Mouse (Mus musculus) heart, postnatal 0 days (tissue): ENCODE results near the gene Taf5.

Source experiments
- CTCF ChIP-seq: IDR thresholded peaks from 2 replicates; pipeline ENCODE4 v1.5.1; 2016; ENCODE audit warnings: antibody characterized with exemption, control low read depth, low read depth
- EP300 ChIP-seq: IDR thresholded peaks from 2 replicates; pipeline ENCODE4 v1.6.1; 2016; ENCODE audit warnings: antibody characterized with exemption, low read depth

DNA sequence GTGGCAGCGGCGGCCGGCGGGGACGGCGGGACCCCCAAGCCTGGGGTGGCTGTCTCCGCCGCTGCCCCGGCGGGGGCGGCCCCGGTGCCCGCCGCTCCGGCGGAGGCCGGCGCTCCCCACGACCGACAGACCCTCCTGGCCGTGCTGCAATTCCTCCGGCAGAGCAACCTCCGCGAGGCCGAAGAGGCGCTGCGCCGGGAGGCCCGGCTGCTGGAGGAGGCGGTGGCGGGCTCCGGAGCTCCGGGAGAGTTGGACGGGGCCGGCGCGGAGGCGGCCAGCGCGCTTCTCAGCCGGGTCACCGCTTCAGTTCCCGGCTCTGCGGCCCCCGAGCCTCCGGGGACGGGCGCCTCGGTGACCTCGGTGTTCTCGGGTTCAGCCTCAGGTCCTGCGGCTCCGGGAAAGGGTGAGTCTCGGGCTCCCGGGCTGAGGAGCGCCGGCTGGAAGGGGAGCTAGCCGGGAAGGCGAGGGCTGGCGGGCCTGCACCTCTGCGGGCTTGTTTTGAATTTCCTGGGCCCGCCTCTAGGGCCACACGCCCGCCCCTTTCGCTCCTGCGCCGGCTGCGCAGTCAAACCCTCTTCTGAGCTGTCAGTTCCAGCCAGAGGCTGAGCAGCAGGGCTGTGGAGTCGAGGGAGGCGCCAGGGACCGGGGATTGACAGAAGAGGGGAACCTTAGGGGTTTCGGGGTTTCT is 522 bp downstream of the Taf5 start:
- TF ChIP-seq CTCF (no peak), EP300 (no peak)
